Mouse (Mus musculus) liver, embryonic 14.5 days (tissue): ENCODE data around the gene Junb. TPM values are rescaled to one million over a fixed set of nuclear protein-coding genes. Genes with fewer than 3 reads are reported as not detected.

Experiments
- ATAC-seq: fragments of 200-750 bp; cut with Nextera tagmentation; 2 replicates; pipeline ENCODE4 v1.8.0; 2017; ENCODE audit warnings: moderate number of reproducible peaks, mild to moderate bottlenecking, moderate library complexity; ENCODE audit not compliant: insufficient read depth
- DNase-seq, 3 experiments: peaks; one replicate each; pipeline ENCODE4 v3.0.0-alpha.2; 2012 to 2013; ENCODE audit warnings: low read depth in 3 of 3, low spot score in 3 of 3
- H3K27ac ChIP-seq: fragments of 300-500 bp; sonication (generic); 2 replicates; pipeline ENCODE4 v1.5.1; 2014; ENCODE audit warnings: moderate library complexity, mild to moderate bottlenecking, control low read depth, inconsistent platforms
- H3K27me3 ChIP-seq: fragments of 300-500 bp; sonication (generic); 2 replicates; pipeline ENCODE4 v1.6.1; 2014; ENCODE audit warnings: mild to moderate bottlenecking, low read length, moderate library complexity; ENCODE audit not compliant: control insufficient read depth, insufficient read depth
- H3K36me3 ChIP-seq: fragments of 300-500 bp; sonication (generic); replicated peaks from 2 replicates; pipeline ENCODE4 v1.6.1; 2014; ENCODE audit warnings: low read depth; ENCODE audit not compliant: control insufficient read depth, insufficient read depth
- H3K4me1 ChIP-seq, 2 experiments: fragments of 200-500 bp in 1 of 2; fragments of 300-500 bp in 1 of 2; sonication (generic) in 1 of 2; replicated peaks; 2 replicates each; pipeline ENCODE4 v1.6.1; 2012 to 2014; ENCODE audit warnings: antibody characterized with exemption in 1 of 2, inconsistent platforms in 1 of 2, low read length in 1 of 2; ENCODE audit not compliant: control insufficient read depth in 2 of 2, insufficient read depth in 2 of 2
- H3K4me2 ChIP-seq: fragments of 300-500 bp; sonication (generic); 2 replicates; pipeline ENCODE4 v1.6.1; 2014; ENCODE audit warnings: low read depth, mild to moderate bottlenecking, control low read depth, moderate library complexity
- H3K4me3 ChIP-seq, 2 experiments: fragments of 200-500 bp in 1 of 2; fragments of 300-500 bp in 1 of 2; sonication (generic) in 1 of 2; 2 replicates each; pipeline ENCODE4 v1.5.1; 2012 to 2014; ENCODE audit warnings: low read depth in 2 of 2, low read length in 2 of 2, mild to moderate bottlenecking in 2 of 2, control low read depth in 1 of 2, inconsistent platforms in 1 of 2, moderate library complexity in 1 of 2; ENCODE audit not compliant: insufficient read depth in 1 of 2
- H3K9ac ChIP-seq: fragments of 300-500 bp; sonication (generic); replicated peaks from 2 replicates; pipeline ENCODE4 v1.6.1; 2014; ENCODE audit warnings: mild to moderate bottlenecking, control low read depth, moderate library complexity
- H3K9me3 ChIP-seq: fragments of 300-500 bp; sonication (generic); 2 replicates; pipeline ENCODE4 v1.6.1; 2016; ENCODE audit warnings: low read length, mixed read lengths; ENCODE audit not compliant: control insufficient read depth
- CTCF ChIP-seq: IDR thresholded peaks from 2 replicates; pipeline ENCODE4 v1.5.1; 2016; ENCODE audit warnings: antibody characterized with exemption, low read depth, control low read depth
- EP300 ChIP-seq: IDR thresholded peaks from 2 replicates; pipeline ENCODE4 v1.6.1; 2016; ENCODE audit warnings: antibody characterized with exemption, low read depth
- WGBS: fragments of 180-500 bp; shearing (Covaris S2); extraction: QIAGEN DNeasy Blood & Tissue Kit; methylation state at CpG from one replicate; pipeline ENCODE4 v1.1.7; 2014; ENCODE audit not compliant: insufficient replicate concordance; 5-methylcytosine and 5-hydroxymethylcytosine counted together
- polyA plus RNA-seq, 2 experiments: library from polyadenylated mRNA; depleted of rRNA in 1 of 2; stranded (reverse) in 1 of 2; unstranded in 1 of 2; fragments of >200 nt; fragmentation: Nextera tagmentation in 1 of 2; extraction: Ambion mirVana in 1 of 2; gene quantifications; 2 replicates each; pipeline versions ENCODE4 v1.2.1 to v1.2.3; 2012 to 2014

The Junb gene
- polyA plus RNA-seq, 2 experiments = 8.3 to 10.5 TPM

- TF ChIP-seq EP300 (no peak), CTCF (no peak)
- Histone ChIP-seq H3K36me3 (no peaks in the 10 kb centered on the region), H3K9ac (no peak overlapping the region), H3K9me3 (no peaks in the 10 kb centered on the region), H3K4me2 (peak overlapping the region; percentile 62), H3K27me3 (peaks cover 70% of the 10 kb centered on the region), H3K4me3 (peak overlapping the region in 1 of 2 experiments; percentile 45; a peak in 2 of 4 replicates), H3K4me1 (peaks cover 5 to 7% of the 10 kb centered on the region in 2 experiments), H3K27ac (no peak overlapping the region)
- WGBS = 19% methylated on average over 23 of the region's 23 CpGs
- no peak for DNase-seq
- ATAC-seq = no peak; the same call in 1 of the 2 replicates
These were observed 42.2 kb downstream of the Junb start for GRCm38 (mm10) chr8:84936041-84936961.

DNA sequence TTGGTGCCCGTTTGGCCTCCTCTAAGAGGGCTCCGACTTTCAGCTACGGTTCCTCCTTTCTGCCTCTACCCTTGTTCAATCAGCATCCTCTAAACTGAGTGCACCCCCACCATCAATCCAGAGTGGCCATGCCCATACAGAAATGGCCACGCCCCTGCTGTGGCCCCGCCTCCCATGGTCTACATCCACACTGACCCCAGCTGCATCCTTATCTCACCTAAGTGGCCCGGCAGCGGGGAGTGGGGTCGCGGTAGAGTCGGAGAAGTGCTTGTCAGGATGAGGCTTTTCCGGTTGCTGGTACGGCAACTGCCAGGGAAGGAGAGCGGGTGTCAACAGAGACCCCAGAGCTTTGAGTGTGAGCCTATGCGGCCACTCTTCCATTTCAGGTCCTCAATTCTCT, 43.0 kb downstream of the Junb start:
- ATAC-seq (no peak), DNase-seq (no peak)
- Histone ChIP-seq H3K9ac (no peak overlapping the region), H3K36me3 (no peaks in the 10 kb centered on the region), H3K4me3 (no peak overlapping the region), H3K4me2 (no peak overlapping the region), H3K27me3 (peaks cover 69% of the 10 kb centered on the region), H3K27ac (no peak overlapping the region), H3K4me1 (peaks cover 5 to 7% of the 10 kb centered on the region in 2 experiments), H3K9me3 (no peaks in the 10 kb centered on the region)
- TF ChIP-seq CTCF (no peak), EP300 (no peak)
- WGBS = 3% methylated on average over 14 of the region's 14 CpGs

GRCm38 (mm10) chr8:84934860-84935259, 43.7 kb downstream of the Junb start:
- Histone ChIP-seq H3K27ac (no peak overlapping the region), H3K9ac (no peak overlapping the region), H3K4me1 (peaks cover 5 to 7% of the 10 kb centered on the region in 2 experiments), H3K27me3 (peaks cover 75% of the 10 kb centered on the region), H3K4me3 (no peak overlapping the region), H3K36me3 (no peaks in the 10 kb centered on the region), H3K4me2 (no peak overlapping the region), H3K9me3 (no peaks in the 10 kb centered on the region)
- no peak for TF ChIP-seq CTCF
- no peak for TF ChIP-seq EP300
- WGBS = 2% methylated on average over 15 of the region's 15 CpGs
- no peak for ATAC-seq
- DNase-seq = no peak

DNA sequence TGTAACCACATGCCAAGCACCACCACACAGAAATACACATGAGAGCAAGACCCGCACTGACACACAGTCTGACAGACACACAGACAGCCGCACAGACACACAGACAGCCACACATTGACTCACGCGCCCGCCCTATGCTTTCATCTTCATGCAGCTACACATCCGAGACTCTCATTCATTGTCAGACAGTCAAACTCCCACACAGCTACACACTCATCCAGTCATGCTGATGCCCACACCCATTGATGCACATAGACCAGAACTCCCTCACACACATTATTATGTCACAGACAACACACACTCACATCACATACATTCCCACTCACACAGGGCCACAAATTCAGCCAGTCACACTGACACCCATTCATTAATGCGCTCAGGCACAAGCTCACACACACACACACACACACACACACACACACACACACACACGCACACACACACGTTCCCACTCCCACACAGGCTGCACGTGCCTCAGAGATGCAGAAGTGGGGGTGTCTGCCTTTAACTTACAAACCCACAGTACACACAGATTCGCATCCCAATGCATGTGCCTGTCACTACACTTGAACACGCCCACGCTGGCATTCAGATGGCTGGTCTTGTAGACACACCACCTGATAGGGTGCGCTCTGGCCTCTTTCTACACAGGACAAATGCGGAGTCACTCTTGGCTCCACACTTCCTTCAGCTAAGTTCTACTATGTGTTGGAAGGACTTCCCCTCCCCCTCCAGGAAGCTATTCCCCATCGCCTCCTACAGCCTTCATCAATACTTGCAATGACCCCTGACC, 44.6 kb downstream of the Junb start:
- no peak overlapping the region for H3K4me3 ChIP-seq
- no peak overlapping the region for H3K4me2 ChIP-seq
- no peak for DNase-seq
- H3K9ac ChIP-seq = no peak overlapping the region
- 66% methylated on average over 16 of the region's 16 CpGs for WGBS
- no peak overlapping the region for H3K27ac ChIP-seq
- peaks cover 5 to 7% of the 10 kb centered on the region in 2 experiments for H3K4me1 ChIP-seq
- H3K27me3 ChIP-seq = peaks cover 81% of the 10 kb centered on the region
- TF ChIP-seq CTCF = no peak
- no peak for TF ChIP-seq EP300
- no peaks in the 10 kb centered on the region for H3K9me3 ChIP-seq
- H3K36me3 ChIP-seq = no peaks in the 10 kb centered on the region
- ATAC-seq = no peak

GRCm38 (mm10) chr8:84930582-84930981, 47.9 kb downstream of the Junb start:
- no peak overlapping the region for H3K4me2 ChIP-seq
- ATAC-seq (no peak), DNase-seq (no peak)
- peaks cover 50% of the 10 kb centered on the region for H3K27me3 ChIP-seq
- WGBS = 78% methylated on average over 13 of the region's 13 CpGs
- H3K9me3 ChIP-seq = no peaks in the 10 kb centered on the region
- H3K36me3 ChIP-seq = no peaks in the 10 kb centered on the region
- TF ChIP-seq EP300 = no peak
- peaks cover 0 to 2% of the 10 kb centered on the region in 2 experiments; a peak in 1 of 4 replicates for H3K4me1 ChIP-seq
- H3K9ac ChIP-seq = no peak overlapping the region
- H3K27ac ChIP-seq = no peak overlapping the region
- no peak overlapping the region for H3K4me3 ChIP-seq
